Mouse (Mus musculus) cerebellum, adult 11 months (tissue): Measurements from ENCODE around the gene Tinagl1.

ENCODE experiments used
- DNase-seq: peaks from one replicate; pipeline ENCODE4 v3.0.0; 2022

Gene Tinagl1

GRCm38 (mm10) chr4:130175072-130175711 is at the start of gene Tinagl1:
Gene Tinagl1, minus strand, starts transcription at chr4:130175122.
- DNase-seq, result no peak

- no peak for DNase-seq
These were observed 49.1 kb upstream of the Tinagl1 start for GRCm38 (mm10) chr4:130224071-130224470.

- no peak for DNase-seq
These were observed 47.3 kb upstream of the Tinagl1 start, which contains the start of gene Gm853 for GRCm38 (mm10) chr4:130222179-130222578. Gene Gm853, minus strand, starts transcription at chr4:130222401.

GRCm38 (mm10) chr4:130220176-130220575 is 45.3 kb upstream of the Tinagl1 start:
- no peak for DNase-seq

GRCm38 (mm10) chr4:130215392-130215791 is 40.5 kb upstream of the Tinagl1 start:
- DNase-seq, result no peak

- no peak for DNase-seq
These were observed 38.9 kb upstream of the Tinagl1 start for GRCm38 (mm10) chr4:130213857-130214256.

- no peak for DNase-seq
These were observed 38.3 kb upstream of the Tinagl1 start for GRCm38 (mm10) chr4:130213197-130213596.

GRCm38 (mm10) chr4:130212421-130212820 is 37.5 kb upstream of the Tinagl1 start:
- no peak for DNase-seq

GRCm38 (mm10) chr4:130211870-130212269 is 36.9 kb upstream of the Tinagl1 start:
- DNase-seq, result no peak

GRCm38 (mm10) chr4:130198694-130199670 is 24.1 kb upstream of the Tinagl1 start:
- DNase-seq, result peak; percentile 88

- DNase-seq, result no peak
These were observed 21.6 kb upstream of the Tinagl1 start for GRCm38 (mm10) chr4:130196542-130196941.

- DNase-seq, result no peak
These were observed 21.0 kb upstream of the Tinagl1 start for GRCm38 (mm10) chr4:130195924-130196323.

GRCm38 (mm10) chr4:130192266-130192665 is 17.3 kb upstream of the Tinagl1 start:
- DNase-seq, result no peak

- no peak for DNase-seq
These were observed 14.7 kb upstream of the Tinagl1 start for GRCm38 (mm10) chr4:130189606-130190005.

GRCm38 (mm10) chr4:130188806-130189297 is 13.9 kb upstream of the Tinagl1 start:
- peak; percentile 76 for DNase-seq

GRCm38 (mm10) chr4:130186891-130187290 is 12.0 kb upstream of the Tinagl1 start:
- DNase-seq, result no peak

- no peak for DNase-seq
These were observed 11.5 kb upstream of the Tinagl1 start for GRCm38 (mm10) chr4:130186450-130186849.

GRCm38 (mm10) chr4:130183879-130184278 is 9.0 kb upstream of the Tinagl1 start:
- no peak for DNase-seq

GRCm38 (mm10) chr4:130183023-130183422 is 8.1 kb upstream of the Tinagl1 start:
- DNase-seq, result no peak

- DNase-seq, result no peak
These were observed 7.0 kb upstream of the Tinagl1 start for GRCm38 (mm10) chr4:130181886-130182285.

- DNase-seq, result no peak
These were observed 6.1 kb upstream of the Tinagl1 start for GRCm38 (mm10) chr4:130180909-130181602.

- no peak for DNase-seq
These were observed 5.0 kb upstream of the Tinagl1 start for GRCm38 (mm10) chr4:130179876-130180275.

GRCm38 (mm10) chr4:130177536-130177935 is 2.6 kb upstream of the Tinagl1 start:
- DNase-seq, result no peak
